Mouse (Mus musculus) layer of hippocampus, adult 9-11 months (tissue): Measurements from ENCODE around the gene Ufc1.

Source experiments
- DNase-seq: peaks from one replicate; pipeline ENCODE4 v3.0.0; 2022

Ufc1 gene

DNA sequence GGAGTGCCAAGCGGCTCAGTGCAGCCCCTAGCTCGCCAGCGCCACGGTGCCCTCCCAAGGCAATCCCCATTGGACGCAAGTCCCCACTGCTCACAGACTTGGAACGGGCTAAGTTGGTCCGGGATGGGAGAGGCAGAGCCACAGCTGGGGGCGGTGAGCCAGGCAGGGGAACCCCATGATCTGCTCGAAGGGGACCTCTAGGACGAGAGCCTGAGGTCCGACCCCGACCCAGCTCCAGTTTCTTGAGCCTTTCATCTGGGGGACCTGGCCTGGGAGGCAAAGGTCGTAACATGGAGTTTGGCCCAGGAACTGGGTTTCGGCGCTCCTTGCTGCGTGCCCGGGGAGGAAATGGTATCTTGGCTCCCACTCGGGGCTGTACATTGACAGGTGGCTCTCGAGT is 8.3 kb downstream of the Ufc1 start:
- DNase-seq = no peak

DNA sequence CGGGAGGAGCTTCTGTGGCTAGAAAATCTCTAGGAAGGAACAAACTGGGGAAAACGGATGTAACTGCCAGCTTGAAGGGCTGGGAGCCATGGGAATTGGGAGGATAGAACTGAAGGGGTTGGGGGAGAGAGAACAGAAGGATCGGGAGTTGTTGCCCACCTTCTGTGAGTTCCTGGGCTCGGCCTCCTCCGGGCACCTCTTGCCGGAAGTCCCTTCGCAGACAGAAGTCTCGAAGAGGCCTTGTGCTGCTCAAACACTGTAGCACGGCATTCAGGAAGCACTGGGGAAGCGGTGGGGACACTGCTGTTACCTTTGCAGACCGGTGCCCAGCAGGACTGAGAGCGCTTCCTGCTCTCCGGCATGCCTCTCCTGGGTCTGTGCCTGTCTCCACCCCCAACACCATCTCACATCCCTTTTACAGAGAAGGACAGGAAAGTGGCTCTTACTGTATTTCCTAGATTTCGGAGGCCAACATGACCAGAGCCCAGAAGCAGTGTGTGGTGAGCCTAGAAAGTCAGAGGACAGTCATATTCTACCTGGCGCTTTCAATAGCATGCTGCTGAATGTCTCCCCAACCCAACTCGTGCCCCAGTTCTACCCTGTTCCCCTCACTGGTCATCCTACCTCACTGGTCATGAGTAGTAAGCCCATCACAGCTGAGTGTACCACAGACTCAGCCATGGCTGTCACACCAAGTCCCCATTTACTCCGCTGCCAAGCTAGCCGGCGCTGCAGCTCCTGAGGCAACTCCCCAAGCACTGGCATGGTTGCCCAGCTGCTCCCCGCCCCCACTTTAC is 9.5 kb downstream of the Ufc1 start:
- DNase-seq = no peak

DNA sequence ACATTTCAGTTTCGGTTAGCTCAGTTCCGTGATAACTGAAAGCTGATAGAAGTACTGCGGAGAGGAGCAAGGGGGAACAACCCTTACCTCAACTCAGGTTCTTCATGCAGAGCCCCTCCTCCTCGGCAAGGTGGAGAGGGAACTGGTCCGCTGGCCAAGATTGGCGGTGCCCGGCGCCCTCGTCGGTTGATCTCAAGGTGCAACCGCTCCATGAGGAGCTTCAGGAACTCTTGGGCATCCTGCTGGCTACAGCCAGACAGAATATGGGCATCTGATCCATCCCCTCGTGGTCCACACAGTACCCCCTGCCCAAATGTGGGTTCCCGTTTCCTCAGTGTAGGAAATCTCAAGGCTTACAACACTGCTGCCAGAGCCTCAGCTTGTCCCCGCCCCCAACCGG is 10.3 kb downstream of the Ufc1 start:
- no peak for DNase-seq

DNA sequence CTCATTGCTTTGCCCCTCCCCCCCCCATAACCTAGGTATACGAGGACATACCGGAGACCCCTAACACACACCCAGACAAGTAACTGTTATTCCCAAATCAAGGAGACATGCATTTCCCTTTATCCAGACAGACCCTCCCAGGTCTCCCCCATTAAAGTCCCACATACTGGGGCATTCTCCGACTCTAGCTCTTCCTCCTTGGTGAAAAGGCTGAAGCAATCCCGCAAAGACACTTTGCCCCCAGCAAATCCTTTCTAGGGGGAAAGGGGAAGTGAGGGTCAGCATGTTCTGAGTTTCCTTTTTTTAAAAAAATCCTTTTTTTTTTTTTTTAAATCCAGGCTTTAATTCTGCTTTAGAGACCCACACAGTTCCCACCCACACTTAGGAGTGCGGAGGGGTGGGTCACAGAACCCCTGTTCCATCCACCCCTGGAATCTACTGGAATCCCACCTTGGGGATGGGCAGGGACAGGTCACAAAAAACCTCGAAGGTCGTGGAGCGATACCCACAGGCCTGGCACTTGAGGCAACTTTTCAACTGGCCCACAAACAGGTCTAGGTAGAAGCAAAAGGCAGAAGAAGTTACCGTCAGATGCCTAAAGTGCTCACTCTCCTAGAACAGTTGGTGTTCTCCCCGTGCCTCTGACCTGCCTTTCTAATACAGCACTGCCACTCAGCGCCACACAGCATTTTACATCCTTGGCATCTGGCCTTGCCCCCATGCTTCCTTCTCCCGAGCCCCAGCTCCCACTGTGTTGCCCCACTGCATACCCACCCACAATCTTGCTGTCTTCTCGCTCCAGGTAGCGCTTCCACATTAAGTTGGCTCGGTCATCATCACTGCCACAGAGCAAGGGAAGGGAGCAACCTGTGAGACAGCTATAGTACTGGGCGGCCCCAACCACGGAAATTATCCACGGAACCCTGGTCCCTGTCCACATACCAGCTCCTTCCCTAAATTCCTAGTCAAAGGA is 11.3 kb downstream of the Ufc1 start:
- no peak for DNase-seq

DNA sequence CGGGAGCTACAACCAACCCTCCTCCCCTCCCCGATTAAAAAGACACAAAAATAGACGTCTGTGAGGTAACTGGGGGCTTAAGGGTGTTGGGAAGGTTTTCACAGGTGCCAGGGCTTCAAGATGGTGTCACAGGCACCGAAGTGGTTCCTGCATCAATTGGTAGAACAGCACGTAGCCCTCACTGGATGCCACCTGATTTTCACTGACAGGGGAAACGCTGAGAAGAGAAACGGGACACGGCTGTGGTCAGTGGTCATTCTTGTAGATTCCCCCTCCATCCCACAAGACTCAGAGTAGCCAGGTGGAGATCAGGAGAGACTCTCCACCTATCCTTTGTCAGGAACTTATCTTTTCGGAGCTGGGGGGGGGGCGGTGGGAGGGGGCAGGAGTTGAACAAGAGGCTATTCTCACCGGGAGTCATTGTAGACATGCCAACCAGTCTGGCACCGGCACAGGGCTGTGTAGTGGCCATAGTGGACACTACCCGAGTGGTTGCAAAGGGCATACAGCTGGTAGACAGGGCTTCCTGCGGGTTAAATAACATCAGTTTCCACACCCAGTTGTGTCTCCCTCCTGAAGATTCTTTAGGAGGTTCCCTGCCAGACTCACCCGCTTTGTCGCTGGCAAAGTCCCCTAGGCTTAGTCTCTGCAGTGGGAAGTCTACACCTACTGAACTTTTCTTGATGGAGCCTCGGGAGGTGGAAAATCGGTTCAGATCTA is 12.6 kb downstream of the Ufc1 start:
- DNase-seq = peak; percentile 25

DNA sequence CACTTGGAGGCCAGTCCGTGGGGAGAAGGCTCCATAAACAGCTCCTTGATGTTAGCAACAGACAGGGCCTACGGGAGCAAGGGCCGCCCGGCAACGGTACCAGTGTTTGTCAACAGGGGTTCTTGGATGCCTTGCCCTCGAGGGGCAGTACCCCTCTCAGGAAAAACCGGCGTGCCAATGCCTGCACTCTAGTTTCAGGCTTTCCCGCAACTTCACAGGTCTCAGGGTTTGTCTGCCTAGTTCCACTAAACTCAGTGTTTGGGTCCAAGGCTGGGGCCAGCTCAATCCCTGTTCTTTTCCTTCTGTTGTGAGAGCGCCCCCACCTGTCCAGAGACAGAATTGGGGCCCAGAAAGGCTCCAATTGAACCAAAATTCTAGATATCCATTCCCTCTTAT is 13.3 kb downstream of the Ufc1 start:
- DNase-seq = peak; percentile 66

DNA sequence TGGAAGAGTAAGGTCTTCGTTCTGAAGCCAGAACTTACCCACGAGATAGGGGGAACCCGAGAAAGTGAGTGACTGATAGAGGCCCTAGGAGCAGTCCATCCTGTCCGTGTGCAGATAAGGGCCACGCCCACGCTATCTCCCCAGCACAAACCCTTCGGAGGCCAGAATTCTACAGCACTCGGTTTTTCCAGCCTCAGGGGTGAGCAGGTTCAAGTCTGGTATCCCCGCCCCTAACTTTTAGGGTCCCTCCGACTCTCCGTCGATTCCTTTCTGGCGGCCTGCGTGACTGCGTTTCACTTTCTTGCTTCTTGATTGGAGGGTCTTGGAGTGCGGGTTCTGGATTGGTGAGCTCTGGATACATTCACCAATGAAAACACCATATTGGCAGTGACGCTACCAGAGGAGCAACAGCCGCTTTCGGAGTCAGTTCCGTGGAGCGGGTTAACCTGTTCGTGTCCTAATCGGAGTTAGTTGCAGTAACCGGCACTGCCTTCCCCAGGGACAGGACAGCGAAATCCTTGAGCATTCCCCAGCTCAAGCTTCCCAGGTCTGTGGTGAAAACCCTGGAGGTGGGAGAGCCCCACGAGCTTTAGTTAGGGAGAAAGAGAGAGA is 13.8 kb downstream of the Ufc1 start, which contains the start of gene Ppox:
TSS of gene Ppox (minus strand) at position 271 of the 612 bp plus-strand sequence.
- peak; percentile 98 for DNase-seq

DNA sequence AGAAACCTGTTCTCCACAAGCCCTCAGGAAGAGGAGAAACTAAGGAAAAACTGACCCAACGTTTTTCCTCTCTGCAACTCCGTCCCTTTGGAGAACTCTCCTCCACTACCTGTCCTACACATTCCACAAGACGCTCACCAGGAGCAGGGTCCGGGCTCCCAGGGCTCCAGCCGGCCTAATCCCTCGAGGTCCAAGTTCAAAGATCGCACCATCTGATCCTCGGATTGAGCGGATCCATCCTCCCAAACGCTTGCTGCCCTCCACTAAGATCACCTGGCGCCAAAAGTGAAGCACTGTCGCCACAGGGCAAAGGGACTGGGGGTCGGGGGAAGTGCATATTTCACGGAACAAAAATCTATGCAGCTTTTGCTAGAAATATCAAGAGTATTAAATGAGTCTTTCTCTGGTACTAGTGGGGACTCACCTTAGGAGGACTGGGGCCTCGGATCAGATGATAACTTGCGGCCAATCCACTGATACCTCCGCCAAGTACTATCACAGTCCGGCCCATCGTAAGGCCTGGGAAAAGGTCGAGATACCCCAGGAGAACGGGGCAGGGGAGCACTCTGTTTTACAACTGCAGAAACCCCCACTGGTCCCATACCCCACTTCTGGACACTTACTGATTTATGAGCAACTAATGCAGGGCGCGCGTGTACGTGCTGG is 14.4 kb downstream of the Ufc1 start:
- peak; percentile 5 for DNase-seq

DNA sequence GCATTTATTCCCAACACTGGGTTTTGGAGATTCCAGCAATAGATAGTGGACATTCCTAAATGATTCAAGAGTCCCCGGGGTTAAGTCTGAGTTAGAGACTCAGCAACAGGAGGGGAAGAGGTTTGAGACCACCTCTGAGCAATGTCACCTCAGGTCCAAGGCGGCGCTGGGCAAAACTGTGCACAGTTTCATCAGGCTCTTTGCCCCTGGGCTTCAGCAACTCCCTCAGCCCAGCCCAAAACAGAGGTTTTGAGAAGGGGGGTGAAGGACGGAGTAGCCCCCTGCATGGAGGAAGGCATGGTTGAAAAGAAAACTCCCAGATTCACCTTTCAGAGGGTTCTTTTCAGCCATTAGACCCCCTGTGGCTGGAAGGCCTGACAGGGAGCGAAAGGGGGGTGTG is 15.1 kb downstream of the Ufc1 start:
- DNase-seq = peak; percentile 1

DNA sequence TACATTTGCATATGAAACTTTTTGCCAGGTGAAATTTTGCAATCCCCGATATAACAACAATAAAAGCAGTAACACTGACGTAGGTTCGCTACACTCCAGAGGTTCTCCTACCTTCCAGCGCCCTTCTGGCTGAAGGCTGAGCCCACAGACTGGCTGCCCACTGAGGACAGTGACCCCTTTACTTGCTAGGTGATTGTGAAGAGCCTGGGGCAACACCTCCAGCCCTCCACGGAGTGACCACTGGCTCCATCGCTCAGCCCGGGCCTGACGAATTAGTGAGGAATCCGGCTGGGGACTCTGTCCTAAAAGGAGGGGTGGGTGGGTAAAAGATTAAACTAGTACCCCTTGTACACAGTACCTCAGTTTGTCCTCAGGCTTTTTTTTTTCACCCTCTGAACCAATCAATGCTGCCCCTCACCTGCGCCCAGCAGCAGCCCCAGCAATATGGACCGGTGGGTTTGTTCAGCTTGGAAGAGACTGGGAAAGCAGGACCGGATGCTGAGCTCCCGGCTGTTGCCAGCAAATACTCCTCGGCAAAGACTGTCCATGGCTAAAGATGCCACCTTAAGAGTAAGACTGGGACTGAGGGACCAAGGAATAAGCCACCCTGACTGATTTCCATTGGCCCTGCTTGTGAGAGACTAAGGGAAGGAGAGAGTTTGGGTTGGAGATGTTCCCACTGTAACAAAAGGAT is 15.7 kb downstream of the Ufc1 start:
- peak; percentile 2 for DNase-seq

DNA sequence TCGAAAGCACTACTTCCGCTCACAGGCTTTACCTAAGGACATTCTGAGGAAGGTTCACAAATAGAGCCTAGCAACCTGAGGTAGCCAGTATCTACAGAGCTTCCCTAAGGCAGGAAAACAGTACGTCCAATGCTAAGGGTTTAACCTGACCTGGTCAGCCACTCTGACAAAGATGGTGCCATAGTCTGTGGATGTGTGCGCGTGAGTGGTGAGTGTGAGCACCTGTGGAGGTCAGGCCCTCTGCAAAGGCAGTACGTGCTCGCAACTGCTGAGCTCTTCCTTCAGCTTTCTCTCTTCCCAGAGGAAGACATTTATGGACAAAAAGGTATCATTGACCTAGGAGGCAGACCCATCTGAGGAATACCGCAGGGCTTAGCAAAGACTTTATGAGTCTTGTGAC is 16.4 kb downstream of the Ufc1 start:
- no peak for DNase-seq

DNA sequence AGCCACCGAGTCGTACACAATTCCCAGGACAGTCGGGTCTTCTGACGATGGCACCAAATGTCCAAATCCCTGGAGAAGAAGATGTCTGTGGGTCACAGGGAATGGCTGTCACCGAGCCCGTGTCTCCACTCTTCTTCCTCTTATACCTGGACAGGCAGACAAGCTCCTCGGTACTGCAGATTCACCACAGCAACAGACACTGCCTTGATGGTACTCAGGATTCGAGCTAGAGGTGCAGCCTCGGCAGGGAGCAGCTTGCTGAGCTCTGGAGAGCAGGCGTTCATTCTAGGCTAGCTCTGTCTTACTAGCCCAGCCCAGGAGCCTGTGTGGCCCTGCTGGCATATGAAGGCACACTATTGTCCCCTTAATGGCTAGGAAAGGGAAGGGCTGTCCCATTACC is 17.1 kb downstream of the Ufc1 start:
- DNase-seq = no peak

DNA sequence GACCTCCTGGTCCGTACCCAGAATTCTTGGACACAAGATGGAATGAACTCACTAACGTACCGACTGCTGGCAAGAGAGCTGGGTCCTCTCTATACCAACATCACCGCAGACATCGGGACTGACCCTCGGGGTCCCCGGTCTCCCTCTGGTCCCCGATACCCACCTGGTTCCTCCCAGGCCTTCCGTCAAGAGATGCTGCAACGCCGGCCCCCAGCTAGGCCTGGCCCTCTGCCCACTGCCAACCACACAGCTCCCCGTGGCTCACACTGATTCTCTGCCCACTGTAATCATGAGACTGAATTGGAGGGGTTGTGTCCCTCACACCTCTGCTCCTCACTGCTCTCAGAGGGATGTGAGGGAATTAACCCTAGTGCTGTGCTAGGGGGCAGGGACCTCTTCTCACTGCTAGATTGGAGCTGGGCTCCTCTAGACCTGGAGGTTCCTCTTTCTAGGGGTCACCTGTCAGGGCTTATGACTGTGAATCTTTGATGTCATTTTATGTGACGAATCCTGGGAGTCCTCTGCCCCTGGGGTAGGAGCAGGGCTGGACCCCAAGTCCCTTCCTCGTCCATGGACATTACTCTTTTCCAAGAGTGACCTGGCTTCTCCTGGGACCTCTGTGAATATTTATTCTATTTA is 18.6 kb downstream of the Ufc1 start:
- DNase-seq = no peak

DNA sequence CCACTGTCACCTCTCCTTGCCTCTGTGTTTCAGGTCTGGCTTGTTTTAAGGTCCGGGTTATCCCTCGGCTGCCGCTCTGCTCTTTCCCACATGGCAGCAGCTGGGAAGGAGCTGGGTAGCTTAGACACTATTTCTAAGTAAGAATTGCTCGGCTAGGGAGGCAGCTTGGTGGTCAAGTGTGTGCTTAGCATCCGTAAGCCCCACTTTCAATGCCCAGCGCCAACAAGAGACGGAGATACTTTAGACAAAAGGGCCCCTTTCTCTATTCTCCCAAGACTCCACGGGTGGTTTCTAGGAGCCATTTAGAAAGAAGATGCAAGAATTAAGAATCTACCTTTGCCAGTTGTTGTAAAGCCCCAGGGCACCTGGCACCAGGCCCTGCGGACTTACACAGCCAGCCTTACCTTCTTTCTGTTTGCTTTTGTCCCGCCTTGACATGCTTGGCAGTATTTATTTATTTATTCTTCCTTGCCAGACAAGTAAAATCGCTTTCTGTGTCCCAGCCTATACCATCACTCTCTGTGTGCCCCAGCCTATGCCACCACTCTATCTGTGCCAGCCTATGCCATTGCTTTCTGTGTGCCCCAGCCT is 19.6 kb downstream of the Ufc1 start:
- DNase-seq = no peak

DNA sequence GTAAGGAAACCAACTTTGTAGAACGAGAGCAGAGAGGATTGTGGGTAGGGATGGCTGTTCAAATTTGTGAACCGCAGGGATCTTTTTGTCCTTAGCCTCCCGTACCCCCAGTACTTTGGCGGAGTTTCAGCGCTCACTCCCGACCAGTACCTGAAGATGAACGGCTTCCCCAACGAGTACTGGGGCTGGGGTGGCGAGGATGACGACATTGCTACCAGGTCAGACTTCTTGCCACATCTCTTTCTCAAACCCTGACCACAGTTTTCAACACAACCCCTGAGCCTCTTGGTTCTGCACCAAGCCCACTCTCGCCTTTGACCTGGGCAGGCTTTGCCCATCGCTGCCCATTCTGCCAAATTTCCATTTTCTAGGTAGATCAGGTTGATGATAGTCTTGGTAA is 20.7 kb downstream of the Ufc1 start:
- no peak for DNase-seq

DNA sequence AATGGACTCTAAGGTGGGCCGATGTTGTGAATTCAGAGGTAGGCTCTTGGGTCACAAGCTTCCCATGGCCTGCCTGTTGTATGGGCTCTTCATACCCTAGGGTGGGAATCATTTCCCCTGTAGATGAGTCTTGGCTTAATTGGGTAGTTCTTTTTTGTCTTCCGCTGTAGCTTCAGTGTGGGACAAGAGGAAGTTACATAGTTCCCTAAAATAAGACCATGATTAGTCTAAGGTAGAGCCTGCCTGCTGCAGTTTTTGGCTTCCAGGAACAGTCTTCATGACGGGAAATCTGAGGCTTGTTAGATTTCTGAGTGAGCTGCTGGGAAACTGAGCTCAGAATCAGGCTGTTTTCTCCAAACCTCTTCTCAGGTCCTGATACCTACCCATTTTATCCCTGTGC is 22.7 kb downstream of the Ufc1 start:
- no peak for DNase-seq

DNA sequence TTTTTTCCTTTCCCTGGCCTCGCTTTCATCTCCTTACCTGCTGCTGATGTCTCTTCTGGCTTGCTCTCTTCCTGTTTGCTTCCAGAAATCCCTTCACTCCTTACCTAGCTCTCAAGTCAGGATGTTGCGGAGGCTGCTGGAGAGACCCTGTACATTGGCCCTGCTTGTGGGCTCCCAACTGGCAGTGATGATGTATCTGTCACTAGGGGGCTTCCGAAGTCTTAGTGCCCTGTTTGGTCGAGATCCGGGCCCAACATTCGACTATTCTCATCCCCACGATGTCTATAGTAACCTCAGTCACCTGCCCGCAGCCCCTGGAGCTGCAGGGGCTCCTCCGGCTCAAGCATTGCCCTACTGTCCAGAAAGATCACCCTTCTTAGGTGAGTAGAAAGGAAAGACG is 23.2 kb downstream of the Ufc1 start:
- no peak for DNase-seq

DNA sequence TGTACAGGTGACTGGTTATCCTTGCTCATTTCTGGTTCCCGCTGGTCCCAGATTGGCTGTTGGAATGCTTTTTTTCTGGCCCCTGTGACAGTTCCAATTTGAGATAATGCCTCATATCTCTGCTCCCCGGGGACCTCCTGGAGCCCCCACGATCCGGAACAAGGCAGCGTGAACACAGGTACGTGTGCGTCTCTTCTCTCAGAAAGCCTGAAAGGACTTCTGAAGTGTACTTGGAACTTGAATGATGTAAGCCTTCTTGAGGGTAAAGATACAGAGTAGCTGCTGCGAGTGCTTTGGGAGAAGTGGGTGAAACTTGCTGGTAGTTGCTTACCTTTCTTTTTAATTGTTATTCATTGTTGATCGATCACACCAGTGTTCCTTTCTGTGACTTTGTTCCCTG is 23.6 kb downstream of the Ufc1 start:
- no peak for DNase-seq

DNA sequence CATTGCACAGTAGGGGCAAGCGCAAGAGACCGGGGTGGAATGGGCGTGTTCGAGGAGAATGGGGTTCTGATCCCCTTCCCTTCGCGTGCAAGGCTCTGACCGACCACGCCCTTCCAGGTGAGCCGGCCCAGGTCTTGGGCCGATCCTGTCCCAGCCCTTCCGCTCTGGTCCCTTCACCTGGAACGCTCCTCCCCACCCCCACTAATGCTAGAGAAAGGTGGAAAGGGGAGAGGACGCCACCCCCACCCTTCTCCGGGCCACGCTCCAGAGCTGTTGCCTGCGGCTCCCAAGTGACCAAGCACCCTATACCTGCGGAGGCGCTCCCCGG is 24.3 kb downstream of the Ufc1 start:
- no peak for DNase-seq

DNA sequence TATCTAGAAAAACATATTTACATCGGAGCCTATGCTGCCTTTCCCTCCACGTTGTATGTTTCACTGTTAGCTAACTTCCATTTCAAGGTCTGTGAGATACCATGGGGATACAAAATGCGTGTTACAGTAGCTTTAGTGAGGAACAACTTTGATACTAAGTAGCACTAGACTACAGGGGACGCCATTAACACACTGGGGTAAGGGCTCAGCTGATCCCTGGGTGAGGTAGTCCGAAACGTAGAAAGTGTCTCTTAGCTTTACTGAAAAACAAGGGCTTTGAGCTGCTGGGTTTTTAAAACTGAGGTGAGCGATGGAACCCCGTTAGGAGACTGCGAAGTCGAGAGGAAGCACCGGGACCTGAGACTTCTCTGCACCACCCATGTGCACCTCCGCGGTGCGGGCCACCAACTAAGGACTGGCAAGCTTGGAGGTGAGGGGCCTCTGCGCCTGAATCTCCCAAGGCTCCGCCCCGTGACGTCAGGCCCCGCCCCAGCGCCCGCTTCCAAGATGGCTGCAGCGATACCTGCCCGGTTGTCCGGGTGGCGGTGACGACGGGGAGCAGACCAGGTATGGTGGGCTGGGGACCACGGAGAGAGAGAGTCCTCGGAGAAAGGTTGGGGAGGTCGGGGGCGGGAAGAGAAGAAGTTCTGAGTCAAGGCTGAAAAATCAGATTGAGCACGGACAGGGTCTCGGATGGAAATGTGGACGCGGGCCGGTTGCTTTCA is 24.8 kb downstream of the Ufc1 start, which contains the start of gene B4galt3:
TSS of gene B4galt3 (plus strand) at position 481 of the 725 bp plus-strand sequence.
- DNase-seq = peak; percentile 95
